Mouse (Mus musculus) lung, embryonic 16.5 days (tissue): ENCODE data around the gene Shkbp1. TPM values are rescaled to one million over a fixed set of nuclear protein-coding genes. Genes with fewer than 3 reads are reported as not detected.

Experiments
- ATAC-seq: fragments of 200-750 bp; cut with Nextera tagmentation; 2 replicates; pipeline ENCODE4 v1.8.0; 2017; ENCODE audit warnings: low read depth, mild to moderate bottlenecking, moderate library complexity
- H3K27ac ChIP-seq: fragments of 300-500 bp; sonication (generic); 2 replicates; pipeline ENCODE4 v1.5.1; 2014; ENCODE audit warnings: mild to moderate bottlenecking, control low read depth, low read length
- H3K27me3 ChIP-seq: fragments of 300-500 bp; sonication (generic); 2 replicates; pipeline ENCODE4 v1.6.1; 2014; ENCODE audit warnings: low read depth, low read length, mixed read lengths; ENCODE audit not compliant: control insufficient read depth, insufficient read depth
- H3K36me3 ChIP-seq: fragments of 300-500 bp; sonication (generic); 2 replicates; pipeline ENCODE4 v1.6.1; 2014; ENCODE audit warnings: low read length; ENCODE audit not compliant: control insufficient read depth, insufficient read depth
- H3K4me1 ChIP-seq: fragments of 300-500 bp; sonication (generic); replicated peaks from 2 replicates; pipeline ENCODE4 v1.6.1; 2014; ENCODE audit warnings: low read length, mixed read lengths; ENCODE audit not compliant: control insufficient read depth, insufficient read depth
- H3K4me2 ChIP-seq: fragments of 300-500 bp; sonication (generic); 2 replicates; pipeline ENCODE4 v1.6.1; 2014; ENCODE audit warnings: low read depth, low read length, control low read depth
- H3K4me3 ChIP-seq: fragments of 300-500 bp; sonication (generic); 2 replicates; pipeline ENCODE4 v1.5.1; 2014; ENCODE audit warnings: mild to moderate bottlenecking, low read length, control low read depth
- H3K9ac ChIP-seq: fragments of 300-500 bp; sonication (generic); 2 replicates; pipeline ENCODE4 v1.6.1; 2014; ENCODE audit warnings: low read length, control low read depth
- H3K9me3 ChIP-seq: fragments of 300-500 bp; sonication (generic); 2 replicates; pipeline ENCODE4 v1.6.1; 2016; ENCODE audit warnings: low read length; ENCODE audit not compliant: control insufficient read depth
- WGBS: fragments of 180-500 bp; shearing (Covaris S2); extraction: QIAGEN DNeasy Blood & Tissue Kit; methylation state at CpG from one replicate; pipeline ENCODE4 v1.1.7; 2014; 5-methylcytosine and 5-hydroxymethylcytosine counted together
- polyA plus RNA-seq: library from polyadenylated mRNA; unstranded; fragments of >200 nt; fragmentation: Nextera tagmentation; extraction: Ambion mirVana; gene quantifications from 2 replicates; pipeline ENCODE4 v1.2.1, GENCODE M21; 2015

Gene Shkbp1
- polyA plus RNA-seq, 1 experiment from 2014 or later: 46.2 TPM

DNA sequence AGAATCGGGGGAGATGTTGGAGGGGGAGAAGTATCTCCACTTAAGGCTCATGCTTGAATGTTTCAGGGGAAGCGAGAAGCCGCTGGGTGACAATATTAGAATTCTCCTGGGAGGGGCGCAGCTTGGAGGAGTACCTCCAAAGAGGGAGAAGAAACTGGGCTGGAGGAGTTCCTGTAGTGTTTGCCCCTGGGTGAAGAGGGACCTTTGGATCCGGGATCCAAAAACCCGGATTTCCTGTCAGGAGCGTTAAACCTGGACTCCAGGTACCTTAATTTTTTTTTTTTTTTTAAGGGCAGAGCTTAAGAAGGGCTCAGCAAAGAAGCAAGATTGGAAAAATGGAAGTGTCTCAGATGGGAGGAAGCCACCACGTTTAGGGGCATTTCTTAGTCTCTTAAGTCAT, 24.0 kb downstream of the Shkbp1 start:
- ATAC-seq: no peak
- Histone ChIP-seq H3K9me3 (no peaks in the 10 kb centered on the region), H3K27ac (peak overlapping the region; percentile 98), H3K9ac (peak overlapping the region; percentile 92), H3K4me1 (peaks cover 47% of the 10 kb centered on the region), H3K4me3 (peak overlapping the region; percentile 73), H3K4me2 (peak overlapping the region; percentile 94), H3K36me3 (0 out of 2 replicates have a peak, but pooled peaks cover 5% of the 10 kb centered on the region), H3K27me3 (peaks cover 42% of the 10 kb centered on the region)
- 2% methylated on average over 8 of the region's 8 CpGs for WGBS

DNA sequence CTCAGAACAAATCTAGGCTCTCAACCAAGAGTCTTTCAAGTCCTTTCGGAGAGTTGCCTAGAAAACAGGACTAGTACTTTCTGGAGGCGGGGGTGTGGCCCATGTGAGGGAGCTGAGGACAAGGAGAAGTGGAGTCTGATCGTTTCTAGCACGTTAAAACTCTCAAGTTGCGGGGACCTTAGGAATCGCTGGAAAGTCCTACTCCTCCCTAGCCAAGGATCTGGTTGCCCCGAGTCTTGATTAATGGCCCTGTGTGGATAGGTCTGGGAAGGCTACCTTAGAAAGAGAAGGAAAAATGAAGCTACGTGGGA, 24.3 kb downstream of the Shkbp1 start:
- Histone ChIP-seq H3K36me3 (0 out of 2 replicates have a peak, but pooled peaks cover 5% of the 10 kb centered on the region), H3K9ac (peak overlapping the region; percentile 92), H3K27me3 (peaks cover 39% of the 10 kb centered on the region), H3K4me3 (peak overlapping the region; percentile 73), H3K4me1 (peaks cover 49% of the 10 kb centered on the region), H3K27ac (peak overlapping the region; percentile 98), H3K4me2 (peak overlapping the region; percentile 94), H3K9me3 (no peaks in the 10 kb centered on the region)
- WGBS: 3% methylated on average over 8 of the region's 8 CpGs
- no peak for ATAC-seq

DNA sequence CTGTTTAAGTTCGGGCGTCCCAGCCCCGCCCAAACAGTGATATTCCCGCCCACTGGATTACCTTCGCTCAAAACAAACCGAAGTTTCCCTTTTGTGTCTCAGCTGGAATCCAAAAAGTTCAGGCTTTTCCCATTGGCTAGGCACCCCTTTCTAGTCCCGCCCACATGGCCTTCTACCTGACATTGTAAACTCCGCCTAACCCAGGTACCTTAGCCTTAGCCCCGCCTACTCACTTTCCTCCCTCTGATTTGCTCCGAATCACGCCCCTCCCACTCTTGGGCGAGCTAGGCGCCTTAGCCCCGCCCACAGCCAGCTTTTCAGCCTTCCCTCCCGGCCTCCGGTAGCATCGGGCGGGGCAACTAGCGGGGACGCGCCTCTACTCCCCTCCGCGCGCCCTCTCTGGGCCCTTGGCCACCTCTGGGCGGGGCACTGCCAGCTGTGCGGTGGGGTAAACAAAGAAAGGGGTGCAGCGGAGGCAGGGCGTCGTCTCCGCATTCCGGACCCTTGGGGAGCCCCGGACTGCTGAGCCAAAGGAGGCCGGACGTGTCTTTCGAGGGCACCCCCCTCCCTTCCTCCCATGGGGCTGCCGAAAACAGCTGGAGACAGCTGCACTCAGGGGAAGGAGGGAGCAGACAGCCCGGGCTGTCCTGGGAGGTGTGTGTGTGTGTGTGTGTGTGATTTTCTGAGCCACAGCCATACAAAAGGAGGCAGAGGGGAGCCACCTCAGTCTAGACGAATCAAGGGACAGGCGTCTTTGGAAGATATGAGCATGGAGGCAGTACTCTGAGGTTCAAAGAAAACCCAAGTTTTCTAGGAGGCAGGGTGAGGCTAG, 24.9 kb downstream of the Shkbp1 start:
- Histone ChIP-seq H3K27ac (peak overlapping the region; percentile 98), H3K27me3 (peaks cover 37% of the 10 kb centered on the region), H3K4me2 (peak overlapping the region; percentile 94), H3K9ac (peak overlapping the region; percentile 92), H3K36me3 (0 out of 2 replicates have a peak, but pooled peaks cover 5% of the 10 kb centered on the region), H3K4me1 (peaks cover 50% of the 10 kb centered on the region), H3K4me3 (peak overlapping the region; percentile 73), H3K9me3 (no peaks in the 10 kb centered on the region)
- peak; percentile 78 for ATAC-seq
- under 1% methylated on average over 39 of the region's 39 CpGs for WGBS

DNA sequence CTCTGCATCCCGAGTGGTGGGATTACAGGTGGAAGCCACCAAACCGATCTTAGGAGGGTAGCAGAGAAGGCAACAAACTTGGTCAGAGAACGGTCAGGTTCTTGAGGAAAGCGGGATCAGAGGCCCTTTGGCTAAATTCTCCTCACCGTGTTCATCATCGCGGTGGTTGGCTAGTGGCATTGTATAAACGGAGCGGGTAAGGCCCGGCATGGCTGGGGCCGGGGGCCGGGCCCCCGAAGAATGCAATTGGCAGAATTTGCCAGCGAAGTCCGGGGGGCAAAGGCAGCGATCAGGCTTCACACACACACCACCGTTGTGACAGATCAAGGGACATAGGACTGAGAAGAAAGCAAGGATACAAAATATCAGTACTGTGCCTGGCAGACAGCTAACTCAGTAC, 25.8 kb downstream of the Shkbp1 start:
- ATAC-seq: no peak
- Histone ChIP-seq H3K4me3 (peak overlapping the region; percentile 73), H3K9ac (peak overlapping the region; percentile 64), H3K9me3 (no peaks in the 10 kb centered on the region), H3K27me3 (peaks cover 34% of the 10 kb centered on the region), H3K36me3 (0 out of 2 replicates have a peak, but pooled peaks cover 5% of the 10 kb centered on the region), H3K4me1 (peaks cover 54% of the 10 kb centered on the region), H3K4me2 (peak overlapping the region; percentile 94), H3K27ac (no peak overlapping the region)
- 24% methylated on average over 17 of the region's 17 CpGs for WGBS

DNA sequence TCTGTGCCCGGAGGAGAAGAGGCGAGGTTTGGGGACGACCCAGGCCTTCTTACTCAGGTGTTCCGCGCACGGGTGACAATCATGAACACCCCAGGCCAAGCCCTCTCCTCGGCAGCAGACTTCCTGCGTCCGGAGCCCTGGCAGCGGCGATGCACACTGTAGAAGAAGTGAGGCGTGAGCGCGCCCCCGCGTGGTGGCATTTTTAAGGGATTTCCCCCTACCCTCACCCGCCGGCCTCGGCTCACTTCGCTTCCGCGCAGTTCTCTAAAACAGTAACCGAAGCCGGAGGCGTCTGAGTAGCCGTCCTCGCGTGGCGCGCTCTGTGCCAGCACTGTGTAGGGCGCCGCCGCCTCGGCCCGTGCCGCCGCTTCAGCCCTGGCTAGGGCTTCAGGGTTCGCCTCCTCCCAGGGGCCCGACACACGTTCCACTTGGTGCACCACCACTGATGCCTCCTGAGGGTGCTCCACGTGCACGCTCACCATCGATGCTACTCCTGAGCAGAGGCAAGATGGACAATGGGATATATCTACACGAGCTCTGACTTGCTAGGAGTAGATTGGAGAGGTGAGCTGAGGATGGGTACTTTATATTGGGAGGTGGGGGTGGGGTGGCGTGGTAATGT, 26.4 kb downstream of the Shkbp1 start:
- Histone ChIP-seq H3K4me1 (peaks cover 50% of the 10 kb centered on the region), H3K4me2 (peak overlapping the region; percentile 94), H3K4me3 (peak overlapping the region; percentile 73), H3K27me3 (peaks cover 29% of the 10 kb centered on the region), H3K9ac (peak overlapping the region; percentile 64), H3K9me3 (no peaks in the 10 kb centered on the region), H3K36me3 (0 out of 2 replicates have a peak, but pooled peaks cover 5% of the 10 kb centered on the region), H3K27ac (no peak overlapping the region; the same call in 1 of the 2 replicates)
- ATAC-seq: peak; percentile 4
- WGBS: 4% methylated on average over 45 of the region's 45 CpGs

DNA sequence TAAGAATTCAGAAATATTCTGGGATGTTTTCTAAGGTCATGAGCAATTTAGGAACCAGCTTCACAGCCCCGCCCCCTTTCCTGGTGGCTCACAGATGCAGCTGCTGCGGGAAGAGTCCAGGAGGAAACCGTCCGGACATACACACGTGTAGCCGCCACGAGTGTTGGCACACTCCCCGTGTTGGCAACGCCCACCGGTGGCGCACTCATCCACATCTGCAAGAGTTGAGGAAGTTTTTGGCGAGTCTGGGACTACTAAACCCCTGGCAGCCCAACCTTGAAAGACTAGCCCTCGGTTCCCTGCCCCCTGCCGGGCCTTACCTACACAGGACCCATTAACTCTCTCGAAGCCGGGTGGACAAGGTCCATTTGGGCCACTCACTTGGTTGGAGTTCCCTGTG, 27.2 kb downstream of the Shkbp1 start:
- H3K4me1 ChIP-seq: peaks cover 42% of the 10 kb centered on the region
- H3K27ac ChIP-seq: no peak overlapping the region
- 33% methylated on average over 16 of the region's 16 CpGs for WGBS
- peaks cover 21% of the 10 kb centered on the region for H3K27me3 ChIP-seq
- no peak for ATAC-seq
- no peak overlapping the region; the same call in 1 of the 2 replicates for H3K4me2 ChIP-seq
- no peak overlapping the region for H3K4me3 ChIP-seq
- peaks cover 7% of the 10 kb centered on the region; the same call in 1 of the 2 replicates for H3K36me3 ChIP-seq
- no peak overlapping the region for H3K9ac ChIP-seq
- no peaks in the 10 kb centered on the region for H3K9me3 ChIP-seq

DNA sequence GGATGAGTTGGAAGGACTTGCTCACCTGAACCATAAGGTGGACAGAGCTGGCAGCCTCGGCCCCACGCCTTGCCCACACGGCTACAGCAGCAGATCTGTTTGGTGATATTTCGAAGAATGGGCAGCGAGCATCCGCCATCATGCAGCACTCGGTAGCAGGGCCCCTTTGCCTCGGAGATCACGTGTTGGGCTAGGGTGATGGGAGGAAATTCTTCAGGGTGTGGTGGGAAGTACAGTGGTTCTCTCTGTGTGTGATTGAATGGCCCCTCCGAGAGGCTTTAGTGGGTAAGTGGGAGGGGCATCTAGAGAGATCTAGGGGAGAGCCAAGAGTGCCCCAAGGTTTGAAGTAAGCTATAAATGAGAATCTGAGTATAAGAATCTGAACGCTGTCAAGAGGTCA, 27.7 kb downstream of the Shkbp1 start:
- peaks cover 41% of the 10 kb centered on the region for H3K4me1 ChIP-seq
- 83% methylated on average over 11 of the region's 11 CpGs for WGBS
- no peak overlapping the region for H3K27ac ChIP-seq
- no peak overlapping the region for H3K9ac ChIP-seq
- no peak overlapping the region for H3K4me3 ChIP-seq
- no peak for ATAC-seq
- peaks cover 18% of the 10 kb centered on the region for H3K27me3 ChIP-seq
- no peaks in the 10 kb centered on the region for H3K9me3 ChIP-seq
- no peak overlapping the region for H3K4me2 ChIP-seq
- H3K36me3 ChIP-seq: peaks cover 11% of the 10 kb centered on the region

DNA sequence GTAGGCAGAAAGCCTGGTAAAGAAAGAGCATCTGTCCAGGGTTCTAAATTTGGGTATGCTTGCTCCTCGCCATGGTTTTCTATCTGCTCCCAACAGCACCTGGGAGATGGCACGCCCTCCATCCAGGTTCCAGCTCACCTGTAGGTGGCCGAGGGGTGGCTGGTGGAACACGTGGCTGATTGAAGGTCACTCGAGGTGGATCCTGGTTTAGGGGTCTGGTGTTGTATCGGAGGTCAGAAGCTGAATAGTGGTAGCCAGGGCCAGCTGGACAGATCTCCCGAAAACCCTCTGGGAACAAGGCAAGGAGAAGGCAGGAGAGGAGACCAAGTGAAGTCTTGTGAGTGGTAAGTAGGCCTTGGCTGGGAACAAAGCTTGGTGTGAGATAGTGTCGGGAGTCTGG, 28.3 kb downstream of the Shkbp1 start:
- Histone ChIP-seq H3K27me3 (peaks cover 17% of the 10 kb centered on the region), H3K4me3 (no peak overlapping the region), H3K9ac (no peak overlapping the region), H3K4me1 (peaks cover 35% of the 10 kb centered on the region), H3K36me3 (peaks cover 14% of the 10 kb centered on the region), H3K27ac (no peak overlapping the region), H3K9me3 (no peaks in the 10 kb centered on the region), H3K4me2 (no peak overlapping the region)
- no peak for ATAC-seq
- WGBS: 96% methylated on average over 8 of the region's 8 CpGs
